Mouse (Mus musculus): Measurements from ENCODE around the gene Rars. TPM values are rescaled to one million over a fixed set of nuclear protein-coding genes. Genes with fewer than 3 reads are reported as not detected.

Gene Rars
- polyA plus RNA-seq, 1 experiment from 2014 or later = 83.2 TPM

GRCm38 (mm10) chr11:35784002-35784401, 50.3 kb downstream of the Rars start:
- ATAC-seq = no peak
- no peaks in the 10 kb centered on the region for H3K27me3 ChIP-seq (replicated peaks; ENCODE audit: control insufficient read depth, insufficient read depth, low read length)
- H3K4me2 ChIP-seq (ENCODE audit: low read length) = no peak overlapping the region
- H3K27ac ChIP-seq (ENCODE audit: low read depth, low read length) = no peak overlapping the region
- no peaks in the 10 kb centered on the region for H3K9me3 ChIP-seq (replicated peaks; ENCODE audit: control insufficient read depth, low read length)
- H3K4me1 ChIP-seq (ENCODE audit: control insufficient read depth, insufficient read depth, low read length) = no peaks in the 10 kb centered on the region
- no peak for DNase-seq (ENCODE audit: low spot score)
- H3K4me3 ChIP-seq (ENCODE audit: low read depth, low read length) = no peak overlapping the region
- H3K9ac ChIP-seq (ENCODE audit: low read length) = no peak overlapping the region
- peaks cover 71% of the 10 kb centered on the region for H3K36me3 ChIP-seq (ENCODE audit: control insufficient read depth, insufficient read depth, low read length)
- WGBS = 91% methylated on average over 3 of the region's 3 CpGs

GRCm38 (mm10) chr11:35783038-35783437, 51.3 kb downstream of the Rars start:
- H3K9me3 ChIP-seq (replicated peaks; ENCODE audit: control insufficient read depth, low read length) = no peaks in the 10 kb centered on the region
- no peak for ATAC-seq
- H3K4me2 ChIP-seq (ENCODE audit: low read length) = no peak overlapping the region
- no peak overlapping the region for H3K4me3 ChIP-seq (ENCODE audit: low read depth, low read length)
- H3K4me1 ChIP-seq (ENCODE audit: control insufficient read depth, insufficient read depth, low read length) = no peaks in the 10 kb centered on the region
- no peak for DNase-seq (ENCODE audit: low spot score)
- no peak overlapping the region for H3K9ac ChIP-seq (ENCODE audit: low read length)
- 90% methylated on average over 5 of the region's 5 CpGs for WGBS
- H3K27ac ChIP-seq (ENCODE audit: low read depth, low read length) = no peak overlapping the region
- peaks cover 77% of the 10 kb centered on the region for H3K36me3 ChIP-seq (ENCODE audit: control insufficient read depth, insufficient read depth, low read length)
- no peaks in the 10 kb centered on the region for H3K27me3 ChIP-seq (replicated peaks; ENCODE audit: control insufficient read depth, insufficient read depth, low read length)

DNA sequence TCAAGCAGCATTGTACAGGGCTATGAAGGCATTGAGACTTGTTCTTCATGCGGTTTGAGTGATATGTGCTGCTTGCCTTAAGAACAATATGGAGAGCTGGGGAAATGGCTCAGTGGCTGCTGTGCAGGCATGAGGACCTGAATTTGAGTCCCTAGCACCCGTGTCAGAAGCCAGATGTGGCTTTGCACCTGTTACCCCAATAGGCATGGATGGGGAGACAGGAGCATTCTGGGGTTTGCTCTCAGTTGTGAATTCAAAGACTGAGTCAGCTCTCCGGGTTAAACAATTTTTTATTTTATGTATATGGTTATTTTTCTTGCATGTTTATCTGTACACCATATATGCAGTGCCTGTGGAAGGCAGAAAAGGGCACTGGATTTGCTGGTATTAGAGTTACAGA, 51.9 kb downstream of the Rars start:
- peaks cover 80% of the 10 kb centered on the region for H3K36me3 ChIP-seq (ENCODE audit: control insufficient read depth, insufficient read depth, low read length)

GRCm38 (mm10) chr11:35780336-35780735, 54.0 kb downstream of the Rars start:
- no peaks in the 10 kb centered on the region for H3K27me3 ChIP-seq (replicated peaks; ENCODE audit: control insufficient read depth, insufficient read depth, low read length)
- no peak for ATAC-seq
- no peak overlapping the region for H3K4me2 ChIP-seq (ENCODE audit: low read length)
- WGBS = 82% methylated on average over 3 of the region's 3 CpGs
- DNase-seq (ENCODE audit: low spot score) = no peak
- H3K9me3 ChIP-seq (replicated peaks; ENCODE audit: control insufficient read depth, low read length) = no peaks in the 10 kb centered on the region
- H3K9ac ChIP-seq (ENCODE audit: low read length) = no peak overlapping the region
- no peak overlapping the region for H3K4me3 ChIP-seq (ENCODE audit: low read depth, low read length)
- H3K36me3 ChIP-seq (ENCODE audit: control insufficient read depth, insufficient read depth, low read length) = peaks cover 84% of the 10 kb centered on the region
- H3K27ac ChIP-seq (ENCODE audit: low read depth, low read length) = no peak overlapping the region
- H3K4me1 ChIP-seq (ENCODE audit: control insufficient read depth, insufficient read depth, low read length) = no peaks in the 10 kb centered on the region

More for the DNA sequence above, 51.9 kb downstream of the Rars start:
- H3K27me3 ChIP-seq (replicated peaks; ENCODE audit: control insufficient read depth, insufficient read depth, low read length) = no peaks in the 10 kb centered on the region
- no peak for ATAC-seq
- H3K4me1 ChIP-seq (ENCODE audit: control insufficient read depth, insufficient read depth, low read length) = no peaks in the 10 kb centered on the region
- H3K9me3 ChIP-seq (replicated peaks; ENCODE audit: control insufficient read depth, low read length) = no peaks in the 10 kb centered on the region
- 96% methylated on average over 3 of the region's 3 CpGs for WGBS
- H3K4me2 ChIP-seq (ENCODE audit: low read length) = no peak overlapping the region
- no peak for DNase-seq (ENCODE audit: low spot score)
- no peak overlapping the region for H3K9ac ChIP-seq (ENCODE audit: low read length)
- no peak overlapping the region for H3K27ac ChIP-seq (ENCODE audit: low read depth, low read length)
- H3K4me3 ChIP-seq (ENCODE audit: low read depth, low read length) = no peak overlapping the region

GRCm38 (mm10) chr11:35776452-35776851, 57.9 kb downstream of the Rars start:
- H3K4me3 ChIP-seq (ENCODE audit: low read depth, low read length) = no peak overlapping the region
- ATAC-seq (no peak), DNase-seq (ENCODE audit: low spot score) (no peak)
- 94% methylated on average over 3 of the region's 3 CpGs for WGBS
- H3K36me3 ChIP-seq (ENCODE audit: control insufficient read depth, insufficient read depth, low read length) = peaks cover 50% of the 10 kb centered on the region
- H3K27me3 ChIP-seq (replicated peaks; ENCODE audit: control insufficient read depth, insufficient read depth, low read length) = no peaks in the 10 kb centered on the region
- no peak overlapping the region for H3K27ac ChIP-seq (ENCODE audit: low read depth, low read length)
- no peaks in the 10 kb centered on the region for H3K9me3 ChIP-seq (replicated peaks; ENCODE audit: control insufficient read depth, low read length)
- no peak overlapping the region for H3K4me2 ChIP-seq (ENCODE audit: low read length)
- H3K9ac ChIP-seq (ENCODE audit: low read length) = no peak overlapping the region
- H3K4me1 ChIP-seq (ENCODE audit: control insufficient read depth, insufficient read depth, low read length) = peaks cover 3% of the 10 kb centered on the region; the same call in 1 of the 2 replicates

DNA sequence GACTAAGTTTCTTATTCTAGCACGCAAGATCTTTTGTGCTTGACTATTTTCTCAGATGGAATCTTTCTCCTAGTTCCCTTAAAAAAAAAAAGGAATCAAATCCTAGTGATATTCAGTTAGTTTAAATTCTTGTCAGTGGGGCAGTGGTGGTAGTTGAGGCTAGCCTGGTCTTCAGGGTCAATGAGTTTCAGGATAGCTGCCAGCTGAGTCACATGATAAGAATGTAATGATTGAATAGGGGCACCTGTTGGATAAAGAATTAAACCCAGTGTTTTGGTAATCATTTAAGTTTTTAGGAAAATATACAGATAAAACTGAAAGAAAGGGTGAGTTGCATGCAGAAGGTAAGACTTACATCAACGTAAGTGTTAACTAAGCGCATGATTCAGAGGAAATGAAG, 58.7 kb downstream of the Rars start:
- no peak overlapping the region for H3K4me3 ChIP-seq (ENCODE audit: low read depth, low read length)
- no peak overlapping the region for H3K27ac ChIP-seq (ENCODE audit: low read depth, low read length)
- H3K4me2 ChIP-seq (ENCODE audit: low read length) = no peak overlapping the region
- peaks cover 48% of the 10 kb centered on the region for H3K36me3 ChIP-seq (ENCODE audit: control insufficient read depth, insufficient read depth, low read length)
- no peak overlapping the region for H3K9ac ChIP-seq (ENCODE audit: low read length)
- 94% methylated on average over 3 of the region's 3 CpGs for WGBS
- no peaks in the 10 kb centered on the region for H3K9me3 ChIP-seq (replicated peaks; ENCODE audit: control insufficient read depth, low read length)
- ATAC-seq (no peak), DNase-seq (ENCODE audit: low spot score) (no peak)
- H3K4me1 ChIP-seq (ENCODE audit: control insufficient read depth, insufficient read depth, low read length) = peaks cover 12% of the 10 kb centered on the region
- no peaks in the 10 kb centered on the region for H3K27me3 ChIP-seq (replicated peaks; ENCODE audit: control insufficient read depth, insufficient read depth, low read length)

DNA sequence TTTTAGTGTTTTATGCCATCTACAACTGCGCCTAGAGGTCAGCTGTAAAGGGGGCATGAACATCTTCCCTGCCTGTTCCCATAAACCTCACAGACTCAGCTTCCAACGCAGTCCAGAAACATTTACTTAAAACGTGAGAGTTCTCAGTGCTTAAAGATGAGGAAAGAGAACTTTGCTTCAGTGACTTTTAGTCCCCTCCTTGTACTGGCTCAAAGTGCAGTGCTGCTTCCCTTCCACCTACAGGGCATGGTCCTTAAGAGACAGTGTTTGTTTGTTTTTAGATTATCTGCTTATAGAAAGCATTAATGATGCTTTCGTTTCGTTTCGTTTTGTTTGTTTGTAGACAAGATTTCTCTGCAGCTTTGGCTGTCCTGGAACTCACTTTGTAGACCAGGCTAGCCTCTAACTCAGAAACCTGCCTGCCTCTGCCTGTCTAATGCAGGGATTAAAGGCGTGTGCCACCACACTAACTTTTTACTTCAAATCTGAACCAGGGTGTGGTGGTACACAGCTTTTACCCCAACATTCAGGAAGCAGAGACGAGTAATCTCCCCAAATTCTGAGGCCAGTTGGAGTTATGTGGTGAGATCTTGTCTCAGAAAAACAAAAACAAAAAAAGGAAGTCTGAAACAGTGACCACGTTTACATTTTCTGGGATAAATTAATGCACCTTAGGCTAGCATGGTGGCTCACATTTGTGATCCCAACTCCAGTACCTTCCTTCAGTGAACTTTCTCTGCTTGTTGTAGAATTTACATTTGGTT, 63.4 kb downstream of the Rars start:
- Histone ChIP-seq H3K4me3 (ENCODE audit: low read depth, low read length) (peak overlapping the region; percentile 89), H3K9ac (ENCODE audit: low read length) (peak overlapping the region; percentile 99), H3K27me3 (replicated peaks; ENCODE audit: control insufficient read depth, insufficient read depth, low read length) (no peaks in the 10 kb centered on the region), H3K4me2 (ENCODE audit: low read length) (peak overlapping the region; percentile 66), H3K4me1 (ENCODE audit: control insufficient read depth, insufficient read depth, low read length) (peaks cover 12% of the 10 kb centered on the region), H3K27ac (ENCODE audit: low read depth, low read length) (no peak overlapping the region), H3K9me3 (replicated peaks; ENCODE audit: control insufficient read depth, low read length) (no peaks in the 10 kb centered on the region), H3K36me3 (ENCODE audit: control insufficient read depth, insufficient read depth, low read length) (peaks cover 5% of the 10 kb centered on the region; the same call in 1 of the 2 replicates)
- 69% methylated on average over 9 of the region's 9 CpGs for WGBS
- DNase-seq (ENCODE audit: low spot score) = no peak
- ATAC-seq = no peak

- Histone ChIP-seq H3K4me3 (ENCODE audit: low read depth, low read length) (peak overlapping the region; percentile 89), H3K9ac (ENCODE audit: low read length) (peak overlapping the region; percentile 99), H3K27me3 (replicated peaks; ENCODE audit: control insufficient read depth, insufficient read depth, low read length) (no peaks in the 10 kb centered on the region), H3K27ac (ENCODE audit: low read depth, low read length) (peak overlapping the region; percentile 94), H3K4me2 (ENCODE audit: low read length) (peak overlapping the region; percentile 66), H3K4me1 (ENCODE audit: control insufficient read depth, insufficient read depth, low read length) (peaks cover 12% of the 10 kb centered on the region), H3K9me3 (replicated peaks; ENCODE audit: control insufficient read depth, low read length) (no peaks in the 10 kb centered on the region), H3K36me3 (ENCODE audit: control insufficient read depth, insufficient read depth, low read length) (peaks cover 4% of the 10 kb centered on the region; the same call in 1 of the 2 replicates)
- 0% methylated on average over 29 of the region's 41 CpGs for WGBS
- peak; percentile 75 for DNase-seq (ENCODE audit: low spot score)
- ATAC-seq = peak; percentile 86
Measured at GRCm38 (mm10) chr11:35769746-35770437, 64.4 kb downstream of the Rars start.
